Mouse (Mus musculus) liver, adult 2 months (tissue): ENCODE data around the gene Pbx3. TPM values are rescaled to one million over a fixed set of nuclear protein-coding genes. Genes with fewer than 3 reads are reported as not detected.

Experiments
- DNase-seq: peaks from one replicate; pipeline ENCODE4 v3.0.0-alpha.2; 2011; ENCODE audit warnings: low read depth, low spot score; ENCODE audit errors: extremely low read depth
- H3K27ac ChIP-seq: fragments of 200-500 bp; replicated peaks from 2 replicates; pipeline ENCODE4 v1.5.1; 2012; ENCODE audit warnings: low read depth, mild to moderate bottlenecking, control low read depth, inconsistent platforms, low read length; ENCODE audit not compliant: insufficient read depth
- H3K27me3 ChIP-seq: fragments of 200-500 bp; 2 replicates; pipeline ENCODE4 v1.6.1; 2012; ENCODE audit warnings: mild to moderate bottlenecking, moderate library complexity, low read length, inconsistent platforms; ENCODE audit not compliant: control insufficient read depth, insufficient read depth
- H3K36me3 ChIP-seq: fragments of 200-500 bp; 2 replicates; pipeline ENCODE4 v1.6.1; 2012; ENCODE audit warnings: low read length, inconsistent platforms; ENCODE audit not compliant: control insufficient read depth, insufficient read depth
- H3K4me1 ChIP-seq: fragments of 200-500 bp; 2 replicates; pipeline ENCODE4 v1.6.1; 2011; ENCODE audit warnings: low read length; ENCODE audit not compliant: control insufficient read depth, insufficient read depth
- H3K4me3 ChIP-seq: fragments of 200-500 bp; 2 replicates; pipeline ENCODE4 v1.5.1; 2011; ENCODE audit warnings: low read depth, mild to moderate bottlenecking, control low read depth, low read length, moderate library complexity; ENCODE audit not compliant: insufficient read depth
- H3K79me2 ChIP-seq: fragments of 200-500 bp; 2 replicates; pipeline ENCODE4 v1.6.1; 2012; ENCODE audit warnings: inconsistent platforms, mild to moderate bottlenecking, low read length, moderate library complexity; ENCODE audit not compliant: control insufficient read depth, insufficient read depth
- H3K9ac ChIP-seq: fragments of 200-500 bp; 2 replicates; pipeline ENCODE4 v1.6.1; 2012; ENCODE audit warnings: low read depth, mild to moderate bottlenecking, control low read depth, inconsistent platforms, low read length
- CTCF ChIP-seq: fragments of 200-500 bp; IDR thresholded peaks from 2 replicates; pipeline ENCODE4 v1.5.1; 2011; ENCODE audit warnings: low read depth, low read length, control low read depth
- POLR2A ChIP-seq: fragments of 200-500 bp; IDR thresholded peaks from 2 replicates; pipeline ENCODE4 v1.6.1; 2011; ENCODE audit warnings: low read length, control low read depth; ENCODE audit not compliant: insufficient read depth; ENCODE audit errors: extremely low read depth
- WGBS: fragments of 180-500 bp; shearing (Covaris S2); methylation state at CpG from one replicate; pipeline ENCODE4 v1.1.7; 2018; 5-methylcytosine and 5-hydroxymethylcytosine counted together
- polyA plus RNA-seq: library from polyadenylated mRNA; depleted of rRNA; stranded (reverse); fragments of >200 nt; gene quantifications from 2 replicates; pipeline ENCODE4 v1.2.3, GENCODE M21; 2012
- total RNA-seq: library from RNA; depleted of rRNA; stranded (reverse); fragments of >200 nt; gene quantifications from 2 replicates; pipeline ENCODE4 v1.2.3, GENCODE M21; 2014

The Pbx3 gene
- total and polyA plus RNA-seq, 2 experiments = 1.0 to 1.9 TPM

- under 1% methylated on average over 64 of the region's 68 CpGs for WGBS
Measured at GRCm38 (mm10) chr2:34406601-34407464, 33.9 kb upstream of the Pbx3 start, which contains the start of gene Mapkap1. Gene Mapkap1 (plus strand): TSS chr2:34406771.

GRCm38 (mm10) chr2:34399535-34399934, 26.6 kb upstream of the Pbx3 start:
- TF ChIP-seq CTCF = no peak
- no peak for TF ChIP-seq POLR2A
- WGBS = 78% methylated on average over 4 of the region's 4 CpGs
- H3K27ac ChIP-seq = no peak overlapping the region
- no peaks in the 10 kb centered on the region for H3K4me1 ChIP-seq
- no peaks in the 10 kb centered on the region for H3K27me3 ChIP-seq
- DNase-seq = no peak
- H3K9ac ChIP-seq = no peak overlapping the region
- H3K79me2 ChIP-seq = no peaks in the 10 kb centered on the region
- no peaks in the 10 kb centered on the region for H3K36me3 ChIP-seq
- H3K4me3 ChIP-seq = no peak overlapping the region

More at GRCm38 (mm10) chr2:34406601-34407464, 33.9 kb upstream of the Pbx3 start, which contains the start of gene Mapkap1:
- Histone ChIP-seq H3K4me1 (peaks cover 6% of the 10 kb centered on the region), H3K9ac (peak within 1 kb of the TSS; percentile 96), H3K4me3 (peak within 1 kb of the TSS; percentile 96), H3K36me3 (no peaks in the 10 kb centered on the region), H3K27me3 (no peaks in the 10 kb centered on the region), H3K79me2 (peaks cover 32% of the 10 kb centered on the region; the same call in 1 of the 2 replicates), H3K27ac (peak within 1 kb of the TSS; percentile 95)
- DNase-seq = peak; percentile 92
- TF ChIP-seq POLR2A = 0 out of 2 replicates have a peak, but pooled peaks have one; percentile 29
- no peak for TF ChIP-seq CTCF

GRCm38 (mm10) chr2:34378930-34379329, 6.0 kb upstream of the Pbx3 start:
- H3K4me1 ChIP-seq = no peaks in the 10 kb centered on the region
- DNase-seq = no peak
- TF ChIP-seq CTCF (no peak), POLR2A (no peak)
- 83% methylated on average over 2 of the region's 2 CpGs for WGBS
- H3K27me3 ChIP-seq = no peaks in the 10 kb centered on the region
- no peaks in the 10 kb centered on the region for H3K79me2 ChIP-seq
- no peaks in the 10 kb centered on the region for H3K36me3 ChIP-seq
- no peak overlapping the region for H3K4me3 ChIP-seq
- no peak overlapping the region for H3K27ac ChIP-seq
- no peak overlapping the region for H3K9ac ChIP-seq

GRCm38 (mm10) chr2:34374349-34374748, 1.4 kb upstream of the Pbx3 start:
- Histone ChIP-seq H3K4me1 (no peaks in the 10 kb centered on the region; the same call in 1 of the 2 replicates), H3K27ac (no peak overlapping the region), H3K36me3 (no peaks in the 10 kb centered on the region), H3K79me2 (no peaks in the 10 kb centered on the region), H3K27me3 (no peaks in the 10 kb centered on the region), H3K9ac (no peak overlapping the region), H3K4me3 (no peak overlapping the region)
- WGBS = 83% methylated on average over 2 of the region's 2 CpGs
- TF ChIP-seq POLR2A (no peak), CTCF (no peak)
- DNase-seq = no peak

- Histone ChIP-seq H3K36me3 (no peaks in the 10 kb centered on the region), H3K27me3 (no peaks in the 10 kb centered on the region), H3K4me3 (no peak overlapping the region), H3K4me1 (no peaks in the 10 kb centered on the region; the same call in 1 of the 2 replicates), H3K27ac (no peak overlapping the region), H3K9ac (no peak overlapping the region), H3K79me2 (no peaks in the 10 kb centered on the region)
- no peak for DNase-seq
- WGBS = 59% methylated on average over 3 of the region's 3 CpGs
- no peak for TF ChIP-seq POLR2A
- TF ChIP-seq CTCF = no peak
Measured at GRCm38 (mm10) chr2:34373886-34374285, 944 bp upstream of the Pbx3 start.
